ENCODE assay signal across 9 mouse cellular contexts in the genomic region with DNA sequence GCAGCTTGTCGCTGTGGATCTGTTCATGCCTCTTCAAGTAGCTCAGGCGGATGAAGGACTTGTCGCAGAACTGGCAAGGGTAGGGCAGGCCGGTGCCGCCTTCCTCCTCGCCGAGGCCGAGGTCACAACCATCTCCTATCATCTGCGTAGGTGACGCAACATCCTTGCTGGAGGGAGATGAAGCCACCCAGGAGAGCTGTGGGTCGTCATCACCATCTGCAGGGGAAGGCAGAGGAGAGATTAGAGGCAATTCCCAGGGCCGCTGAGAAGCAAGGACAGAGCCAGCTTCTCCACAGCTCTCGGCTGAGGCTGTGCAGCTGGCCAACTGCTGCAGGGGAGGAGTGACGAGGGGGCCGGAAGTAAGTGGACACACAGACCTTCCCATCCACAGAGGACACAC.
A peak's percentile ranks its signal among the peaks of the same experiment; 100 is the strongest.
DNase-seq lines count a peak whose midpoint lies in the region; ATAC-seq and TF ChIP-seq lines count a peak whose summit lies in the region.
"Had no signal": no experiment of that assay in that cellular context is flagged by ENCODE, and none has a peak within 500 bp of the region (broad histone marks: within the 10 kb centered on the region; RNA-seq: fewer than 3 reads in every experiment).

No protein-coding gene starts in this region.

- WGBS in kidney, embryonic 15.5 days: 77% methylated on average over 15 of the region's 15 CpGs
- WGBS in heart, embryonic 16.5 days: 52% methylated on average over 15 of the region's 15 CpGs

- DNase-seq in kidney, adult 11 months: no peak
- DNase-seq in 416B (ENCODE audit: low read depth): peak; percentile 4
- no peak for DNase-seq in frontal cortex, postnatal 36 days (ENCODE audit: low spot score in 2 of 2)
- DNase-seq: cerebellum, adult 11-12 months had no signal

- no peak overlapping the region for H3K4me3 ChIP-seq in kidney, embryonic 15.5 days (replicated peaks)
- peak overlapping the region; percentile 39 for H3K4me3 ChIP-seq in E14TG2a.4 (replicated peaks; ENCODE audit: low read length)
- H3K4me3 ChIP-seq in heart, embryonic 16.5 days (ENCODE audit: low read length): no peak overlapping the region
- H3K4me3 ChIP-seq: limb, embryonic 15.5 days had no signal

- 0 out of 2 replicates have a peak overlapping the region, but pooled peaks have one; percentile 70 for H3K27ac ChIP-seq in kidney, embryonic 15.5 days
- no peak overlapping the region for H3K27ac ChIP-seq in heart, embryonic 16.5 days (ENCODE audit: low read length)
- H3K27ac ChIP-seq: limb, embryonic 15.5 days had no signal

- no peaks in the 10 kb centered on the region for H3K27me3 ChIP-seq in kidney, embryonic 15.5 days
- H3K27me3 ChIP-seq in E14TG2a.4 (ENCODE audit: insufficient read depth, low read length): peaks cover 42% of the 10 kb centered on the region
- no peaks in the 10 kb centered on the region for H3K27me3 ChIP-seq in heart, embryonic 16.5 days (ENCODE audit: control insufficient read depth, insufficient read depth, low read length)
- H3K27me3 ChIP-seq: limb, embryonic 15.5 days had no signal

- H3K9me3 ChIP-seq in kidney, embryonic 15.5 days (replicated peaks): no peaks in the 10 kb centered on the region
- H3K9me3 ChIP-seq in E14TG2a.4 (ENCODE audit: low read length): no peaks in the 10 kb centered on the region
- H3K9me3 ChIP-seq in heart, embryonic 16.5 days (replicated peaks; ENCODE audit: control insufficient read depth, low read length): no peaks in the 10 kb centered on the region
- H3K9me3 ChIP-seq: limb, embryonic 15.5 days had no signal

- no peak for TF ChIP-seq CTCF in E14TG2a.4 (conservative IDR thresholded peaks at IDR 0.05; ENCODE audit: low read length)

- no peak overlapping the region for H3K9ac ChIP-seq in kidney, embryonic 15.5 days
- H3K9ac ChIP-seq in heart, embryonic 16.5 days (ENCODE audit: low read length): no peak overlapping the region
- H3K9ac ChIP-seq: limb, embryonic 15.5 days had no signal

- no peak for ATAC-seq in kidney, embryonic 15.5 days (replicated peaks; ENCODE audit: low FRiP score)
- peak; percentile 47; the same call in 1 of the 2 replicates for ATAC-seq in heart, embryonic 16.5 days (replicated peaks; ENCODE audit: extremely low read depth, insufficient read depth, low FRiP score)
- ATAC-seq in erythroblast, adult 5-6 weeks (replicated peaks; ENCODE audit: low FRiP score, poor library complexity, severe bottlenecking): no peak

- peaks cover 25% of the 10 kb centered on the region for H3K4me1 ChIP-seq in kidney, embryonic 15.5 days
- H3K4me1 ChIP-seq in E14TG2a.4 (replicated peaks; ENCODE audit: low read depth, low read length): peaks cover 77% of the 10 kb centered on the region
- peaks cover 4% of the 10 kb centered on the region; the same call in 1 of the 2 replicates for H3K4me1 ChIP-seq in heart, embryonic 16.5 days (ENCODE audit: control insufficient read depth, insufficient read depth, low read length)

- no peak overlapping the region for H3K4me2 ChIP-seq in kidney, embryonic 15.5 days
- H3K4me2 ChIP-seq in heart, embryonic 16.5 days (ENCODE audit: low read depth, low read length): no peak overlapping the region
- H3K4me2 ChIP-seq: limb, embryonic 15.5 days had no signal

- H3K36me3 ChIP-seq in kidney, embryonic 15.5 days: peaks cover 43% of the 10 kb centered on the region
- H3K36me3 ChIP-seq in E14TG2a.4 (ENCODE audit: insufficient read depth, low read length): peaks cover 47% of the 10 kb centered on the region
- no peaks in the 10 kb centered on the region for H3K36me3 ChIP-seq in heart, embryonic 16.5 days (ENCODE audit: control insufficient read depth, insufficient read depth)
